Mouse (Mus musculus) large intestine, adult 2 months (tissue): ENCODE measurements around the gene Ubxn1. TPM values are rescaled to one million over a fixed set of nuclear protein-coding genes. Genes with fewer than 3 reads are reported as not detected.
"Not testable (repeated sequence)": the region's sequence is repeated elsewhere in the genome, so short reads cannot be mapped to it uniquely, and the experiment has no call there.

Source experiments
- DNase-seq: peaks from one replicate; pipeline ENCODE4 v3.0.0-alpha.2; 2012; ENCODE audit warnings: low read depth, low spot score
- WGBS: fragments of 180-500 bp; shearing (Covaris S2); methylation state at CpG from one replicate; pipeline ENCODE4 v1.1.7; 2018; 5-methylcytosine and 5-hydroxymethylcytosine counted together
- polyA plus RNA-seq: library from polyadenylated mRNA; depleted of rRNA; stranded (reverse); fragments of >200 nt; gene quantifications from 2 replicates; pipeline ENCODE4 v1.2.3, GENCODE M21; 2012

Gene Ubxn1
- polyA plus RNA-seq, 1 experiment: 86.1 TPM

GRCm38 (mm10) chr19:8852236-8852928 lies 18.9 kb upstream of the Ubxn1 start:
- DNase-seq: no peak
- 59% methylated on average over 10 of the region's 10 CpGs for WGBS

DNA sequence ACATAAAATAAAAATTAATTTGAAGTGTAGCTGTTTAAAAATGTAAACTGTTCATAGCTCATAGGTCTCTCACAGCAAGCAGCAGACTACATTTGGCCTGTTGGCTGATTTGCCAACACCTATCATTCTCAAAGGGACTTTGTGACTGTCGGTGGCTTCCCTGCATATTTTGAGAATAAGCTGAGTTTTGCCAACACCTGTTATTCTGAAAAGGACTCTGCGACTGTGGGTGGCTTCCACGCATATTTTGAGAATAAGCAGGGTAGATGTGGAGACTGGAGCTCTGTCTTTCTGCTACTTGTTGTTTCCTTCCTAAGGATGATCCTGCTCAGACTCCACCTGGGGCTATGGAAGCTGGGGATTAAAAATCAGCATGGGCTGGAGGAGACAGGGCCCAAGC lies 18.2 kb upstream of the Ubxn1 start:
- no peak for DNase-seq
- 83% methylated on average over 3 of the region's 3 CpGs for whole genome bisulfite sequencing

DNA sequence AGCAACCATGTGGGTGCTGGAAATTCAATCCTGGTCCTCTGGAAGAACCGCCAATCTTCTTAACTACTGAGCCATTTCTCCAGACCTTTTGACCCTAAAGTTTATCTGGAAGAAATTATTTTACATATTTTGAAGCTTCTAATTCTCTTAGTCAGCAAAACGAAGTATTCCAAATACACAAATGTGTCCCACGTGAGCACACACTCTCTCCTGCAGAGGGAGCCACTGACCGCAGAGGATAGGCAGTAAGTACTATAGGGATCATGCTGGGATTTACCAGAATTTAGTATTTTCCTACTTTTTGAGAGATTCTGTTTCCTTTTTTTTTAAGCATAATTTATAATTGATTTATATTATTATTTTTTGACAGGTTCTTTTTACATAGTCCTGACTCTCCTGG lies 13.6 kb upstream of the Ubxn1 start:
- peak; percentile 43 for DNase-seq
- WGBS: 22% methylated on average over 4 of the region's 4 CpGs

GRCm38 (mm10) chr19:8859018-8859417 lies 12.3 kb upstream of the Ubxn1 start:
- 0% methylated on average over 1 of the region's 1 CpGs for WGBS
- no peak for DNase-seq

DNA sequence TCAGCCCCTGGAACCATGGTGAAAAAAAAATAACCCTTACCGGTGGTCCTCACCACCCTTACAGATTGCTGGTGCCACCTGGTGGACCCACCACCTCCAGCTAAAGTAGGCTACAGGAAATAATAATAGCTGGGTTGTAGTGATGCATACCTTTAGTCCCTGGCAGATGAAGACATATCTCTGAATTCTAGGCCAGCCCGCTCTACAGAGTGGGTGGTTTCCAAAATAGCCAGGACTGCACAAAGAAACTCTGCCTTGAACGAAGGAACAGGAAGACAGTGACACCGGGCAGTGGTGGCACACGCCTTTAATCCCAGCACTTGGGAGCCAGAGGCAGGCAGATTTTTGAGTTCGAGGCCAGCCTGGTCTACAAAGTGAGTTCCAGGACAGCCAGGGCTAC lies 7.0 kb upstream of the Ubxn1 start:
- WGBS: 82% methylated on average over 6 of the region's 6 CpGs
- DNase-seq: no peak

- DNase-seq: not testable (repeated sequence)
- WGBS: 78% methylated on average over 3 of the region's 3 CpGs
Measured at GRCm38 (mm10) chr19:8870381-8870780, 915 bp upstream of the Ubxn1 start.

- 25% methylated on average over 9 of the region's 9 CpGs for WGBS
- DNase-seq: no peak
Measured at GRCm38 (mm10) chr19:8870838-8871237, 458 bp upstream of the Ubxn1 start.

DNA sequence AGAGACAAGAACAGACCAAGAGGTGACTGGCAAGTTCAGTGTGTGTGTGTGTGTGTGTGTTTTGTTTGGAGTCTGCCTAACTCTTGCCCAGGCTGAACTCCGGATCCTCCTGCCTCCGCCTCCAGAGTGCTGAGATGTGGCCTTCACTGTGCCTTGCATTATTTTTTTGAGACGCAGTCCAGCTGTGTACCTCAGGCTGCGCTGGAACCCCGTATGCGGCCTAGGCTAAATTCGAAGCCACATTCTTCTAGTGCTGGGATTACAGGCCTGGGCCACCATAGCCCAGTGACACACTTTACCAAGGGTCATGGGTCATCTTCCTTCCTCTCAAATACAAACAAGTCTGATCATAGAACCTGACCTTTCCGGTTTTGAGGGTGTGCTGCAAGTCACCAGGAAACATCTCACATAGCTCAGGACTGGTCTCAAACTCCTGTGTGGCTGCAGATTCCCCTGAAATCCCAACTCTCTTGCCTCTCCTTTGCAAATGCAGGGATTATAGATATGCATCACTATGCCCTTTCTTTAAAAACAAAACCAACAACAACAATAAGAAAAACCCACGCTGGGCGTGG lies 1.1 kb downstream of the Ubxn1 start:
- 33% methylated on average over 10 of the region's 10 CpGs for WGBS
- DNase-seq: peak; percentile 24

DNA sequence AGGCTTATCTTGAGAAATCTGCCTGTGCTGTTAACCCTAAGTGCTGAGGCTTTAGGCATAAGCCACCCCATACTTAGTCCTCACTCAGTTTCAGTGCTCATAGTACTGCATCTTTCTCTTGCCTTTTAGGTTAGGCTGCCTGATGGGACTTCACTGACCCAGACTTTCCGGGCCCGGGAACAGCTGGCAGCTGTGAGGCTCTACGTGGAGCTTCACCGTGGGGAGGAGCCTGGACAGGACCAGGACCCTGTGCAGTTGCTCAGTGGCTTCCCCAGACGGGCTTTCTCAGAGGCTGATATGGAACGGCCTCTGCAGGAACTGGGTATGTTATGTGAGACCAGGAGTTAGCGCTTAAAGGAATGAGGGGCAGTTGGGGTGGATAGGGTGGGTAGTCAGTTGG lies 3.7 kb downstream of the Ubxn1 start:
- no peak for DNase-seq
- WGBS: 87% methylated on average over 7 of the region's 7 CpGs

- DNase-seq: peak; percentile 64
- WGBS: under 1% methylated on average over 42 of the region's 42 CpGs
Measured at GRCm38 (mm10) chr19:8880311-8881033, 9.2 kb downstream of the Ubxn1 start, which contains the start of gene Uqcc3. Gene Uqcc3, minus strand, starts transcription at chr19:8880923.

GRCm38 (mm10) chr19:8881034-8881392 lies 9.7 kb downstream of the Ubxn1 start:
- DNase-seq: no peak
- WGBS: 4% methylated on average over 3 of the region's 3 CpGs

DNA sequence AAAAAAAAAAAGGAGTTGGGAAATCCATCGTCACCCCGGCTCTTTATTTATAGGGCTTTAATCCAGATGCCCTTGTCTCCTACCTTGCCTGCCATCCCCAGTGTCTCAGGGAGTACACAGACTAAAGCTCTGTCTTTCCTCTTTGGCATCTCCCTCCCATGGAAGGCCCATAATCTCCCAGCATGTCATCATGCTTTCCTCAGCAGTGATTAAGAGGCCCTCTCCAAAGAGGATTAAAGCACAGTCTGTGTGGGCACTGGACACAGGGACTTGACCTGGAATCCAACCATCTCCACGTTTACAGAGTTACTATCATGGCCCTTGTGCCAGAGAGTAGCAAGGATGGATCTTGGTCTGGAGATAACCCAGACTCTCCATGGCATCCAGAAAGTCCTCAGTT lies 12.3 kb downstream of the Ubxn1 start, which contains the start of the genes Lbhd1 and Gm49403:
Gene Lbhd1 (plus strand): TSS at position 117 of the 400 bp plus-strand sequence.
Gene Gm49403 (plus strand): TSS at position 315 of the 400 bp plus-strand sequence.
- DNase-seq: no peak
- WGBS: 75% methylated on average over 3 of the region's 3 CpGs

DNA sequence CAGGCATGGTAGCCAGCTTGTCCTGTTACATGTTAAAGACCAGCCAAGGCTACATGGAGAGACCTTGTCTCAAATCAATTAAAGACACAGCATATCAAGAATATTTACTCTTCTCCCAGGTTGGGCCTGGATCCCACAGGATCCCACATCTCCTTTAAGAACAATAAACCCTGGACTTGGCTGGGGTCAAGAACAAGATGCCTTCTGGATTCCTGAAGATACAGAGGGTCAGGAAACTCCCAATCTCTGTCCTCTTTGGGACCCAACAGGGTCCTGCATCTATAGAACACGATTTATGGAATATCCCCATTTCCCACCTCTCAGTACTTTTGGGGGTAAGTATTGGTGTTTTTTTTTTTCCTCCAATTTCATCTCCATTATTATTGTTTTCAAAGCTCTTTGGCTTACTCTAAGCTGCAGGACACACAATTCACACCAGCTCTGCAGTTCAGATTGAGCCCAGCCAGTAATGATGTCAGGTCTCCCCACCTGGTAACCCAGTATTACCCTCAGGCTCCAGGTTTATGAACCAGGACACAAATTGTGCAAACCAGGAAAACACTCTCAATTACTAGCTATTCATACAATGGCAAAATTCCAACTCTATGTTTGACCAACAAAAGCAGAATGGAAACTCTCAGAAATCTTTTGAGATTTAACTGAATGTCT lies 15.8 kb downstream of the Ubxn1 start:
- WGBS: 46% methylated on average over 1 of the region's 1 CpGs
- DNase-seq: no peak

DNA sequence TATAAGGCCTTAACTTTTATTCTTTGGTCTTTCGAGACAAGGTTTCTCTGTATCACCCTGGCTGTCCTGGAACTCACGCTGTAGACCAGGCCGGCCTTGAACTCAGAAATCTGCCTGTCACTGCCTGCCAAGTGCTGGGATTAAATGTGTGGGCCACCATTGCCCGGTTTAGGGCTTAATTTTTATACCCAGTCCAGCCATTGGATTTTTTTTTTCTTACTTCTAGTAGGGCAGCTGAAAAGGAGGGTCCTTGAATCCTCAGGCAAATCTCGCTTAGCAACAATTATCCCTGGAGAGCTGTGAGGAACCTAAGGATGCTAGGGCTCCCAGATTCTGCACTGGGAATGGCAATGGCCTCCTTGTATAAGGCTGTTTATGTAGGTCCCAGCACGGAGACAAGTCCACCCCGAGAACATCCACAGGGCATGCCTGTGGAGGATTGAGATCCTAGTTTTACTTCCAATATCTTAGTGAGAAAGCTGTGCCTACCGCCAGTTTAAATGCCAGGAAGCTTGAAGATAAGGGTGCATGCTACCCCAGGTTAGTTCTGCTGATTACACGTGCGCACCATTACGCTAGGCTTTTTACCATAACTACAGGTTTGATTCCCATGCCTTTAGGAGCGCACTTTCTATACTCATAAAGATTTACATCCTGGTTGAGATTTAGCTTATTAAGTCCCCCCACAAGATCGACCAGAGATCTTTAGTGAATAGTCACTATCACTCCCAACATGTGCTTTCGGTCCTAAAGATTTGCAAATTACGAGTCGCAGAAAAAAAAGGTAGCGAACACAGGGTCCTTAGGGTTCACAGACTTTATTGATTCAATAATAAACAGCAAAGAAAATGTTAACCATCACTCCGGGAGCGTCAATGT lies 16.5 kb downstream of the Ubxn1 start:
- no peak for DNase-seq
- 10% methylated on average over 19 of the region's 19 CpGs for WGBS

GRCm38 (mm10) chr19:8888511-8889385 lies 17.5 kb downstream of the Ubxn1 start, which contains the start of the genes 1810009A15Rik and Gm49416:
Gene 1810009A15Rik, plus strand, starts transcription at chr19:8888853.
Gene Gm49416, plus strand, starts transcription at chr19:8888926.
- peak; percentile 87 for DNase-seq
- under 1% methylated on average over 58 of the region's 58 CpGs for WGBS

DNA sequence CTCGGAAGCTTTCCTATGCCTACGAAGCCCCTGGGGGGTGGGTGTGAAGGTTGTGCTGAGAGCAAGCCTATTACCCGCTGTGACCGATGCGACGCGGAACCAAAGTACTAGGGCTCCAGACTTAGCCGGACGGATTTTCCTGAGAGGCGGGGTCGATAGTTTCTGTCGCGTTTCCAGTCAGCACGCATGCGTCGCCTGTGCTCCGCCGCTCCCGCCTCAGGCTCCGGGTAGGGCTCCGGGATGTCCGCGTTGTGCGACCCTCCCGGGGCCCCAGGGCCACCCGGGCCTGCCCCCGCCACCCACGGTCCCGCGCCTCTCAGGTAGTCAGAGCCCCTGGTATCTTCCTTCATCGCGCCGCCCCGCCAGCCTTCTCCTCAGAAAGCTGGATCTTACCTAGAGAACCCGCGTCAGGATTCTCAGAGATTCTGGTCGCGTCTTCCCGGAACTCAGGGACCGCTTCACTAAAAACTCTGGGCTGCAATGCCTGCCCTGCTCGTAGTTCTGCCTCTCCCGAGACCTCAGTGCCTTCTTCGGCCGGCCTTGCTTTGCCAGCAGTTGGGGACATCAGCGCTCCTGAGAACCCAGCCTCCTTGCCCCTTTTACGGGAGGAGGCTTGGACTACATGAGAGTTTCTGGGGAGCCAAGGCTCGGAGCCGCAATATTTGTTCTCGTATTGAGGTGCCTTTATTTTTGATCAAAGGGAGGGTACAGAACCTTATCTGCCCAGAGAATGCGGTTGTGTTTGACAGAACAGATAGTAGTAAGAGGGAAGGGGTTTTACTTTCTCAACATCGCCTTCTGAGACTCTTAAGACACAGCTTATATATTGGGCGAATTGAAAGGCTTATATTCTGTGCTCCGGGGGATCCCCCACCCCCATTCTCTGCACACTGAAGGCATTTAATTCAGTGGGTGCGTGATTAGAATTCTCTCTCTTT lies 21.8 kb downstream of the Ubxn1 start, which contains the start of gene Ints5:
Gene Ints5 (plus strand): TSS at position 177 of the 938 bp plus-strand sequence.
- peak; percentile 78 for DNase-seq
- WGBS: 1% methylated on average over 54 of the region's 54 CpGs

- WGBS: 91% methylated on average over 9 of the region's 9 CpGs
- DNase-seq: no peak
Measured at GRCm38 (mm10) chr19:8895397-8895960, 24.2 kb downstream of the Ubxn1 start.
